ENCODE assay signal across 10 mouse cellular contexts in the genomic region with DNA sequence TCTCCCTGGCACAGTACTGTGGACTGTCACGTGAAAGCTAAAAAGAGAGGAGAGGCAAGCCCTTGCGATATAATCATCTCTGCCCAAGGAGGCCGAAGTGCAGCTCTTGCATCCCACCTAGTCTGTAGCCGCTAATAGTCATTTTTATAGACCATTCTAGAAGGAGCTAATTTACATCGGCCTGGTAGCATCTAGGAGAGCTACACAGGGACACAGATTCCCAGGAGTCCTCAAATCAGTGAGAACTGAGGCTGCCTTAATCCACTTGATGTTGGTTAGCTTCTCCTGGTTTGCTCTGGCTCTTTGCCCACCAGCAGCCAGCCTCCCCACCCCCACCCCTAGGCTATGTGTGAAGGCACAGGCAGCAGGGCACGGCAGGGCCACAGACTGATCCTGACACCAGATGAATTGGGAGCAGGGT.
DNase-seq lines count a peak whose midpoint lies in the region; ATAC-seq and TF ChIP-seq lines count a peak whose summit lies in the region.
"Had no signal": no experiment of that assay in that cellular context is flagged by ENCODE, and none has a peak within 500 bp of the region (broad histone marks: within the 10 kb centered on the region; RNA-seq: fewer than 3 reads in every experiment).

No protein-coding gene starts in this region.

- H3K4me3 ChIP-seq in kidney, adult 2 months (ENCODE audit: insufficient read depth, low read depth, low read length): no peak overlapping the region
- 0 out of 2 replicates have a peak overlapping the region, but pooled peaks have one; percentile 6 for H3K4me3 ChIP-seq in embryonic facial prominence, embryonic 10.5 days
- no peak overlapping the region for H3K4me3 ChIP-seq in forebrain, embryonic 15.5 days
- H3K4me3 ChIP-seq in midbrain, embryonic 14.5 days (replicated peaks; ENCODE audit: low read depth, low read length): no peak overlapping the region

- no peaks in the 10 kb centered on the region for H3K27me3 ChIP-seq in kidney, adult 2 months (replicated peaks; ENCODE audit: control insufficient read depth, insufficient read depth, low read length)
- H3K27me3 ChIP-seq in embryonic facial prominence, embryonic 10.5 days (replicated peaks; ENCODE audit: low read depth, poor library complexity, severe bottlenecking): no peaks in the 10 kb centered on the region
- H3K27me3 ChIP-seq in forebrain, embryonic 15.5 days: no peaks in the 10 kb centered on the region
- H3K27me3 ChIP-seq in midbrain, embryonic 14.5 days (ENCODE audit: control insufficient read depth, insufficient read depth, low read length): no peaks in the 10 kb centered on the region

- no peak overlapping the region for H3K27ac ChIP-seq in kidney, adult 2 months (ENCODE audit: insufficient read depth, low read depth, low read length)
- H3K27ac ChIP-seq in embryonic facial prominence, embryonic 10.5 days (replicated peaks): peak overlapping the region; percentile 30; the same call in 1 of the 2 replicates
- peak overlapping the region; percentile 69 for H3K27ac ChIP-seq in forebrain, embryonic 15.5 days (replicated peaks)
- H3K27ac ChIP-seq in midbrain, embryonic 14.5 days (replicated peaks; ENCODE audit: low read depth, low read length): peak overlapping the region; percentile 57
- H3K27ac ChIP-seq: liver, embryonic 14.5 days had no signal

- TF ChIP-seq POLR2A in kidney, adult 2 months (IDR thresholded peaks at IDR 0.05; ENCODE audit: low read depth, low read length): no peak

- no peak; the same call in 1 of the 2 replicates for ATAC-seq in forebrain, embryonic 15.5 days (replicated peaks)
- peak; percentile 70; the same call in 1 of the 2 replicates for ATAC-seq in midbrain, embryonic 14.5 days (ENCODE audit: low FRiP score, low TSS enrichment)

- 0 out of 2 replicates have a peak, but pooled peaks cover 4% of the 10 kb centered on the region for H3K9me3 ChIP-seq in embryonic facial prominence, embryonic 10.5 days
- no peaks in the 10 kb centered on the region for H3K9me3 ChIP-seq in forebrain, embryonic 15.5 days
- H3K9me3 ChIP-seq in midbrain, embryonic 14.5 days (ENCODE audit: control insufficient read depth, low read length): no peaks in the 10 kb centered on the region

- no peak for TF ChIP-seq CTCF in kidney, adult 2 months (conservative IDR thresholded peaks at IDR 0.05; ENCODE audit: insufficient read depth, insufficient read length, low read depth, low read length)

- no peak overlapping the region for H3K4me2 ChIP-seq in forebrain, embryonic 15.5 days (replicated peaks)
- H3K4me2 ChIP-seq in midbrain, embryonic 14.5 days (ENCODE audit: low read length): peak overlapping the region; percentile 19; the same call in 1 of the 2 replicates

- peaks cover 4% of the 10 kb centered on the region; the same call in 1 of the 2 replicates for H3K4me1 ChIP-seq in kidney, adult 2 months (ENCODE audit: control insufficient read depth, insufficient read depth, low read length)
- H3K4me1 ChIP-seq in embryonic facial prominence, embryonic 10.5 days: peaks cover 27% of the 10 kb centered on the region
- H3K4me1 ChIP-seq in forebrain, embryonic 15.5 days: peaks cover 51% of the 10 kb centered on the region
- peaks cover 26% of the 10 kb centered on the region for H3K4me1 ChIP-seq in midbrain, embryonic 14.5 days (ENCODE audit: control insufficient read depth, insufficient read depth, low read length)

- peak; percentile 44 for DNase-seq in kidney, adult 2 months
- no peak for DNase-seq in kidney, adult 11 months
- DNase-seq in embryonic facial prominence, embryonic 10.5 days (ENCODE audit: low spot score): peak; percentile 41
- DNase-seq in midbrain, embryonic 14.5 days: peak; percentile 74
- no peak for DNase-seq in urinary bladder, postnatal 14 days (ENCODE audit: low spot score)
- DNase-seq in layer of hippocampus, postnatal 36 days: no peak
- DNase-seq: adrenal gland, adult 2 months; thymus, postnatal 36 days had no signal

- H3K9ac ChIP-seq in forebrain, embryonic 15.5 days (replicated peaks): no peak overlapping the region
- H3K9ac ChIP-seq in midbrain, embryonic 14.5 days (replicated peaks; ENCODE audit: low read length): 0 out of 2 replicates have a peak overlapping the region, but pooled peaks have one; percentile 16
- H3K9ac ChIP-seq: liver, embryonic 14.5 days had no signal

- 45% methylated on average over 6 of the region's 6 CpGs for WGBS in kidney, adult 2 months
- WGBS in embryonic facial prominence, embryonic 10.5 days: 68% methylated on average over 6 of the region's 6 CpGs
- WGBS in forebrain, embryonic 15.5 days: 40% methylated on average over 6 of the region's 6 CpGs
- 39% methylated on average over 6 of the region's 6 CpGs for WGBS in midbrain, embryonic 14.5 days

- H3K36me3 ChIP-seq in kidney, adult 2 months (ENCODE audit: control insufficient read depth, insufficient read depth, low read length): no peaks in the 10 kb centered on the region
- no peaks in the 10 kb centered on the region for H3K36me3 ChIP-seq in embryonic facial prominence, embryonic 10.5 days (replicated peaks)
- H3K36me3 ChIP-seq in forebrain, embryonic 15.5 days: no peaks in the 10 kb centered on the region
- no peaks in the 10 kb centered on the region for H3K36me3 ChIP-seq in midbrain, embryonic 14.5 days (ENCODE audit: control insufficient read depth, insufficient read depth, low read length)

Comparison
In these comparisons a context has a peak if more than half of its experiments do, and no peak if none do; other contexts are left out.
1. DNase-seq: peak in kidney, adult 2 months (single experiment), embryonic facial prominence, embryonic 10.5 days (single experiment) and midbrain, embryonic 14.5 days (single experiment); none in kidney, adult 11 months (single experiment), urinary bladder, postnatal 14 days (single experiment) and layer of hippocampus, postnatal 36 days (0 of 2).